Mouse (Mus musculus): ENCODE results near the gene Ntf5.
A peak's percentile ranks its signal among the peaks of the same experiment; 100 is the strongest.

The Ntf5 gene

GRCm38 (mm10) chr7:45403532-45404261 lies 9.8 kb upstream of the Ntf5 start:
- DNase-seq (ENCODE audit: low read depth), result peak; percentile 77

GRCm38 (mm10) chr7:45405091-45406075 lies 8.1 kb upstream of the Ntf5 start, which contains the start of gene Kcna7:
Kcna7 (plus strand) TSS chr7:45405653.
- DNase-seq (ENCODE audit: low read depth), result peak; percentile 77

- no peak for DNase-seq (ENCODE audit: low read depth)
These were observed 7.0 kb upstream of the Ntf5 start for GRCm38 (mm10) chr7:45406157-45407156.

- no peak for DNase-seq (ENCODE audit: low read depth)
These were observed 5.7 kb upstream of the Ntf5 start for GRCm38 (mm10) chr7:45407836-45408235.

- no peak for DNase-seq (ENCODE audit: low read depth)
These were observed 5.1 kb upstream of the Ntf5 start for GRCm38 (mm10) chr7:45408351-45408750.

GRCm38 (mm10) chr7:45408949-45409348 lies 4.5 kb upstream of the Ntf5 start:
- DNase-seq (ENCODE audit: low read depth), result no peak

- no peak for DNase-seq (ENCODE audit: low read depth)
These were observed 3.9 kb upstream of the Ntf5 start for GRCm38 (mm10) chr7:45409497-45410163.

GRCm38 (mm10) chr7:45412421-45412820 lies 1.1 kb upstream of the Ntf5 start:
- no peak for DNase-seq (ENCODE audit: low read depth)

GRCm38 (mm10) chr7:45413864-45414739 lies 607 bp downstream of the Ntf5 start:
- no peak for DNase-seq (ENCODE audit: low read depth)

GRCm38 (mm10) chr7:45414740-45415224 lies 1.3 kb downstream of the Ntf5 start:
- no peak for DNase-seq (ENCODE audit: low read depth)

GRCm38 (mm10) chr7:45415636-45416035 lies 2.1 kb downstream of the Ntf5 start:
- no peak for DNase-seq (ENCODE audit: low read depth)

- no peak for DNase-seq (ENCODE audit: low read depth)
These were observed 4.5 kb downstream of the Ntf5 start for GRCm38 (mm10) chr7:45417962-45418492.

GRCm38 (mm10) chr7:45419859-45420614 lies 6.5 kb downstream of the Ntf5 start:
- DNase-seq (ENCODE audit: low read depth), result no peak

- no peak for DNase-seq (ENCODE audit: low read depth)
These were observed 7.1 kb downstream of the Ntf5 start, which contains the start of gene Lhb for GRCm38 (mm10) chr7:45420615-45420919. Lhb (plus strand) TSS chr7:45420820.

GRCm38 (mm10) chr7:45421194-45421593 lies 7.7 kb downstream of the Ntf5 start:
- DNase-seq (ENCODE audit: low read depth), result no peak

GRCm38 (mm10) chr7:45426556-45426955 lies 13.1 kb downstream of the Ntf5 start:
- no peak for DNase-seq (ENCODE audit: low read depth)

GRCm38 (mm10) chr7:45433835-45434202 lies 20.3 kb downstream of the Ntf5 start:
- DNase-seq (ENCODE audit: low read depth), result no peak

- DNase-seq (ENCODE audit: low read depth), result peak; percentile 100
These were observed 20.9 kb downstream of the Ntf5 start, which contains the start of gene Gys1 for GRCm38 (mm10) chr7:45434203-45435015. Gys1 (plus strand) TSS chr7:45434844.
